Mouse (Mus musculus): ENCODE measurements at regions not wholly inside any gene's neighbourhood (a gene's known extent, or its start where the extent isn't known, plus 50 kb on each side); places are given as distances from the start of the nearest gene placed in this dataset.

GRCm38 (mm10) chr10:39316533-39316932, 52.1 kb upstream of the Fyn start:
- Histone ChIP-seq H3K4me2 (ENCODE audit: low read depth, low read length) (no peak overlapping the region), H3K27ac (ENCODE audit: low read length) (no peak overlapping the region), H3K9ac (ENCODE audit: low read length) (no peak overlapping the region), H3K4me3 (replicated peaks; ENCODE audit: low read length) (no peak overlapping the region), H3K27me3 (ENCODE audit: control insufficient read depth, insufficient read depth, low read length) (no peaks in the 10 kb centered on the region), H3K36me3 (ENCODE audit: control insufficient read depth, insufficient read depth, low read length) (no peaks in the 10 kb centered on the region), H3K4me1 (ENCODE audit: control insufficient read depth, insufficient read depth, low read length) (no peaks in the 10 kb centered on the region), H3K9me3 (replicated peaks; ENCODE audit: control insufficient read depth, low read length) (no peaks in the 10 kb centered on the region)
- ATAC-seq (ENCODE audit: insufficient read depth, low FRiP score), result no peak
- 50% methylated on average over 4 of the region's 4 CpGs for WGBS

- ATAC-seq (ENCODE audit: insufficient read depth, low FRiP score), result no peak
- Histone ChIP-seq H3K36me3 (ENCODE audit: control insufficient read depth, insufficient read depth, low read length) (no peaks in the 10 kb centered on the region), H3K27me3 (ENCODE audit: control insufficient read depth, insufficient read depth, low read length) (no peaks in the 10 kb centered on the region), H3K4me1 (ENCODE audit: control insufficient read depth, insufficient read depth, low read length) (no peaks in the 10 kb centered on the region), H3K4me3 (replicated peaks; ENCODE audit: low read length) (no peak overlapping the region), H3K4me2 (ENCODE audit: low read depth, low read length) (no peak overlapping the region), H3K27ac (ENCODE audit: low read length) (no peak overlapping the region), H3K9ac (ENCODE audit: low read length) (no peak overlapping the region), H3K9me3 (replicated peaks; ENCODE audit: control insufficient read depth, low read length) (no peaks in the 10 kb centered on the region)
- 86% methylated on average over 6 of the region's 6 CpGs for WGBS
These were observed 53.1 kb upstream of the Fyn start for GRCm38 (mm10) chr10:39315434-39316174.

DNA sequence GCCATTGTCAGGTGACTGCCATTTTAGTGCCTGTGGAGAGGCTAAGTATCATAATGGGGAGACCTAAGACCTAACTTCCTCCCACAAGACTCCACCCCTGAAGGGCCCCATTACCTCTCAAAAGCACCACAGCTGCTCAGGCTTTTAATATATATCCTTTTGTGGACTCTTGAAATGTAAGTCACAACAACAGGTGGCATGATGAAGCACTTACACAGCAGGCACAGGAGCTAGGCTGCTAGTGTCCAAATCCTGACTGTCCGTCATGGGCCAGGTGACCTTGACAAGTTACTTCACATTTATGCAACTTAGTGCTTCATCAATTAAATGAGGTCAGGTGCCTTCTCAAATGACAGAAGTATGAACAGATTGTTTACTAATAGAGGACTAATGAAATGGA, 57.2 kb upstream of the Fyn start:
- Histone ChIP-seq H3K4me3 (replicated peaks; ENCODE audit: low read length) (no peak overlapping the region), H3K27ac (ENCODE audit: low read length) (no peak overlapping the region), H3K4me2 (ENCODE audit: low read depth, low read length) (no peak overlapping the region), H3K36me3 (ENCODE audit: control insufficient read depth, insufficient read depth, low read length) (no peaks in the 10 kb centered on the region), H3K4me1 (ENCODE audit: control insufficient read depth, insufficient read depth, low read length) (no peaks in the 10 kb centered on the region), H3K9me3 (replicated peaks; ENCODE audit: control insufficient read depth, low read length) (no peaks in the 10 kb centered on the region), H3K9ac (ENCODE audit: low read length) (no peak overlapping the region), H3K27me3 (ENCODE audit: control insufficient read depth, insufficient read depth, low read length) (no peaks in the 10 kb centered on the region)
- 78% methylated on average over 1 of the region's 1 CpGs for WGBS
- ATAC-seq (ENCODE audit: insufficient read depth, low FRiP score), result no peak

GRCm38 (mm10) chr10:39308535-39308934, 60.1 kb upstream of the Fyn start:
- H3K4me1 ChIP-seq (ENCODE audit: control insufficient read depth, insufficient read depth, low read length), result no peaks in the 10 kb centered on the region
- H3K9ac ChIP-seq (ENCODE audit: low read length), result no peak overlapping the region
- no peak overlapping the region for H3K4me2 ChIP-seq (ENCODE audit: low read depth, low read length)
- no peaks in the 10 kb centered on the region for H3K27me3 ChIP-seq (ENCODE audit: control insufficient read depth, insufficient read depth, low read length)
- WGBS, result 65% methylated on average over 1 of the region's 1 CpGs
- ATAC-seq (ENCODE audit: insufficient read depth, low FRiP score), result no peak
- H3K27ac ChIP-seq (ENCODE audit: low read length), result no peak overlapping the region
- H3K9me3 ChIP-seq (replicated peaks; ENCODE audit: control insufficient read depth, low read length), result no peaks in the 10 kb centered on the region
- no peaks in the 10 kb centered on the region for H3K36me3 ChIP-seq (ENCODE audit: control insufficient read depth, insufficient read depth, low read length)
- H3K4me3 ChIP-seq (replicated peaks; ENCODE audit: low read length), result no peak overlapping the region

DNA sequence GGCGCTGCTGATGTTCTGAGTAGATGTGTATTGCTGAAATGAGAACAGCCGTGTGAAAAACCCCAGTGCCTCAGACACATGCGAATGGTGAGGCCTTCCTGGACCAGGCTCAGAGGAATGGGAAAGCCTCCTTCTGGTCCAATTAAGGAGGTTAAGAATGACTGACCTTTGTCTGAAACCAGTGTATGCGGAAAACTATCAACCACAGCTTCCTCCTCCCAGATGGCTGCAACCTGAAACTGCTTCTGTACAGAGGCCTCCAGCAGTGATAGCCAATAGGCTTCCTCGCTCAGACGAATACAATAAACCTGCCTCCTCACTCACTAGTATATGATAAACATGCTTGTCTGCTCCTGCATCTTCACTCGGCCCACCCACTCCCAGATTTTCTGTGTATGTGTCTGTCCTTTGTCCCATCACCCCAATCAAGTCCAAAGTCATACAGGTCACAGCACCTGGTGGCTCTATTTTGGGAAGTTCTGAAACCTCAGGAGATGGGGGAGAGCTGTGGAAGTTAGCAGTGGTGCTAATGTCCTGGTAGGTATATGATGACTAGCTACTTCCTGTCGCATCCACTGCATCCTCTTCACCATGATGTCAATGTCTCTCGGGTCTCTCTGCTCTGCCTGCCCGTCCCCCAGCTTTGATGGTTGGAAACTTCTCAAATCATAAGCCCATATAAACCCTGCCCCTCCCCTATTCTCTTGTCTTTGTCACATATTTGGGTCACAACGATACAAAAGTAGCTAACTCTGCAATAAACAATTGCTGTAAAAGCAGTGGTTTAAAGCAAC, 75.8 kb upstream of the Fyn start:
- no peaks in the 10 kb centered on the region for H3K9me3 ChIP-seq (replicated peaks; ENCODE audit: control insufficient read depth, low read length)
- H3K27ac ChIP-seq (ENCODE audit: low read length), result peak overlapping the region; percentile 0
- 58% methylated on average over 11 of the region's 11 CpGs for WGBS
- peaks cover 19% of the 10 kb centered on the region for H3K4me1 ChIP-seq (ENCODE audit: control insufficient read depth, insufficient read depth, low read length)
- no peak overlapping the region for H3K9ac ChIP-seq (ENCODE audit: low read length)
- ATAC-seq (ENCODE audit: insufficient read depth, low FRiP score), result no peak
- no peaks in the 10 kb centered on the region for H3K27me3 ChIP-seq (ENCODE audit: control insufficient read depth, insufficient read depth, low read length)
- H3K36me3 ChIP-seq (ENCODE audit: control insufficient read depth, insufficient read depth, low read length), result no peaks in the 10 kb centered on the region
- no peak overlapping the region for H3K4me3 ChIP-seq (replicated peaks; ENCODE audit: low read length)
- H3K4me2 ChIP-seq (ENCODE audit: low read depth, low read length), result no peak overlapping the region

- Histone ChIP-seq H3K4me3 (replicated peaks; ENCODE audit: low read length) (no peak overlapping the region), H3K36me3 (ENCODE audit: control insufficient read depth, insufficient read depth, low read length) (no peaks in the 10 kb centered on the region), H3K27me3 (ENCODE audit: control insufficient read depth, insufficient read depth, low read length) (no peaks in the 10 kb centered on the region), H3K9me3 (replicated peaks; ENCODE audit: control insufficient read depth, low read length) (no peaks in the 10 kb centered on the region), H3K4me2 (ENCODE audit: low read depth, low read length) (no peak overlapping the region), H3K4me1 (ENCODE audit: control insufficient read depth, insufficient read depth, low read length) (peaks cover 19% of the 10 kb centered on the region), H3K9ac (ENCODE audit: low read length) (no peak overlapping the region), H3K27ac (ENCODE audit: low read length) (peak overlapping the region; percentile 79)
- 51% methylated on average over 9 of the region's 9 CpGs for WGBS
- peak; percentile 66; the same call in 1 of the 2 replicates for ATAC-seq (ENCODE audit: insufficient read depth, low FRiP score)
These were observed 76.9 kb upstream of the Fyn start for GRCm38 (mm10) chr10:39291747-39292198.

DNA sequence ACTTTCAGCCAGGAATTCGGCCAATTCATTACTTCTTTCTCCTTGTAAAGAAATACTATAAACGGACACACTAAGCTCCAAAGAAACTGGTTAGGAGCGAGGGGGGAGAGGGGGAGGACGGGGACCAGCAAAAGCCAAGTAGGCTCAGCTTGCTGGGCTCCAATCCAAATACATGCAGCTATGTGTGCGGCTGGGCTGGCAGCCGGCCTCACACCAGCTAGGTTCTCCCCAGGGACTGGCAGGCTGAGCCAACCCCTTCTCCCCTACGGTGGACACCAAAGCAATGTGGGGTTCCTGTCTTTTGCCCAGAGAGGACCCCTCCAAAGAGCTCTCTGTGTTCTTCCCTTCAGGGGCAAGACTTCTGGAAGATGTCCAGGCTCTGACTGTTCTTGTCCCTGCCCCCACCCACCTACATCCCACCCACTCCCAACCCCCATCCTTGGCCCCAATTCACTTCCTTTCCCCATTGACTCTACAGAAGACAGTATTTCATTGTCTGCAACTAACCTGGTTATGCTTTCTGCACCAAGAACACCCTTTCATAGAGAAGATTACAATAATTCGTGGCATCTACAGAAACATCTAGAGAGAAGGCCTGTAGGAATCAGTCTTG, 77.4 kb upstream of the Fyn start:
- peak overlapping the region; percentile 79 for H3K27ac ChIP-seq (ENCODE audit: low read length)
- H3K4me3 ChIP-seq (replicated peaks; ENCODE audit: low read length), result no peak overlapping the region
- no peaks in the 10 kb centered on the region for H3K9me3 ChIP-seq (replicated peaks; ENCODE audit: control insufficient read depth, low read length)
- H3K4me2 ChIP-seq (ENCODE audit: low read depth, low read length), result 0 out of 2 replicates have a peak overlapping the region, but pooled peaks have one; percentile 4
- H3K4me1 ChIP-seq (ENCODE audit: control insufficient read depth, insufficient read depth, low read length), result peaks cover 19% of the 10 kb centered on the region
- H3K9ac ChIP-seq (ENCODE audit: low read length), result no peak overlapping the region
- H3K27me3 ChIP-seq (ENCODE audit: control insufficient read depth, insufficient read depth, low read length), result no peaks in the 10 kb centered on the region
- peak; percentile 73; the same call in 1 of the 2 replicates for ATAC-seq (ENCODE audit: insufficient read depth, low FRiP score)
- 43% methylated on average over 8 of the region's 8 CpGs for WGBS
- no peaks in the 10 kb centered on the region for H3K36me3 ChIP-seq (ENCODE audit: control insufficient read depth, insufficient read depth, low read length)

GRCm38 (mm10) chr10:39290245-39290644, 78.4 kb upstream of the Fyn start:
- Histone ChIP-seq H3K27ac (ENCODE audit: low read length) (no peak overlapping the region), H3K9me3 (replicated peaks; ENCODE audit: control insufficient read depth, low read length) (no peaks in the 10 kb centered on the region), H3K27me3 (ENCODE audit: control insufficient read depth, insufficient read depth, low read length) (no peaks in the 10 kb centered on the region), H3K4me1 (ENCODE audit: control insufficient read depth, insufficient read depth, low read length) (peaks cover 19% of the 10 kb centered on the region), H3K36me3 (ENCODE audit: control insufficient read depth, insufficient read depth, low read length) (no peaks in the 10 kb centered on the region), H3K9ac (ENCODE audit: low read length) (no peak overlapping the region), H3K4me3 (replicated peaks; ENCODE audit: low read length) (no peak overlapping the region), H3K4me2 (ENCODE audit: low read depth, low read length) (no peak overlapping the region)
- 63% methylated on average over 1 of the region's 1 CpGs for WGBS
- ATAC-seq (ENCODE audit: insufficient read depth, low FRiP score), result no peak
